Mouse (Mus musculus): ENCODE measurements around the gene Siah3.

GRCm38 (mm10) chr14:75409772-75410171 lies 46.0 kb upstream of the Siah3 start:
- TF ChIP-seq POLR2A (IDR thresholded peaks at IDR 0.05; ENCODE audit: borderline replicate concordance, control insufficient read depth, low read depth, low read length) (no peak), CTCF (IDR thresholded peaks at IDR 0.05; ENCODE audit: control insufficient read depth, insufficient read depth, low read length) (no peak)
